ENCODE assay signal across 17 mouse cellular contexts in genomic region chr3:77197828-77198227, GRCm38 (mm10).
"Had no signal": no experiment of that assay in that cellular context is flagged by ENCODE, and none has a peak within 500 bp of the region (broad histone marks: within the 10 kb centered on the region; RNA-seq: fewer than 3 reads in every experiment).

No protein-coding gene starts in this region.

- ATAC-seq: forebrain, embryonic 16.5 days; hindbrain, embryonic 16.5 days; inflammation-experienced regulatory T-cells, adult 6 months; intestine, embryonic 15.5 days; intestine, postnatal 0 days had no signal

- H3K27me3 ChIP-seq: heart, embryonic 12.5 days; hindbrain, embryonic 12.5 days; intestine, embryonic 15.5 days; limb, embryonic 12.5 days had no signal

- DNase-seq: gastrocnemius, postnatal 10 days; gastrocnemius, postnatal 25 days had no signal

- H3K4me3 ChIP-seq: gastrocnemius, adult 2 months; heart, embryonic 10.5 days; heart, embryonic 12.5 days; hindbrain, embryonic 10.5 days; hindbrain, embryonic 12.5 days; intestine, embryonic 15.5 days; layer of hippocampus, adult 2 months; left cerebral cortex, adult 2 months; limb, embryonic 10.5 days; limb, embryonic 12.5 days had no signal

- H3K9ac ChIP-seq: heart, embryonic 12.5 days; hindbrain, embryonic 12.5 days; hindbrain, embryonic 14.5 days; intestine, embryonic 15.5 days; limb, embryonic 12.5 days had no signal

- H3K4me1 ChIP-seq: heart, embryonic 10.5 days; heart, embryonic 12.5 days; hindbrain, embryonic 10.5 days; hindbrain, embryonic 12.5 days; intestine, embryonic 15.5 days; limb, embryonic 10.5 days; limb, embryonic 12.5 days had no signal

- H3K36me3 ChIP-seq: heart, embryonic 10.5 days; heart, embryonic 12.5 days; hindbrain, embryonic 10.5 days; hindbrain, embryonic 12.5 days; intestine, embryonic 15.5 days; limb, embryonic 10.5 days; limb, embryonic 12.5 days had no signal

- H3K4me2 ChIP-seq: heart, embryonic 12.5 days; hindbrain, embryonic 12.5 days; hindbrain, embryonic 14.5 days; intestine, embryonic 15.5 days; limb, embryonic 12.5 days had no signal

- H3K27ac ChIP-seq: gastrocnemius, adult 2 months; heart, embryonic 10.5 days; hindbrain, embryonic 10.5 days; hindbrain, embryonic 12.5 days; hindbrain, embryonic 14.5 days; intestine, embryonic 15.5 days; layer of hippocampus, adult 2 months; left cerebral cortex, adult 2 months; limb, embryonic 10.5 days; limb, embryonic 12.5 days had no signal

- H3K9me3 ChIP-seq: heart, embryonic 10.5 days; hindbrain, embryonic 10.5 days; hindbrain, embryonic 12.5 days; intestine, embryonic 15.5 days; limb, embryonic 10.5 days; limb, embryonic 12.5 days had no signal
